Mouse (Mus musculus) hindbrain, embryonic 15.5 days (tissue): ENCODE results near the gene Frmd6. TPM values are rescaled to one million over a fixed set of nuclear protein-coding genes. Genes with fewer than 3 reads are reported as not detected.

Experiments
- ATAC-seq: fragments of 200-750 bp; cut with Nextera tagmentation; 2 replicates; pipeline ENCODE4 v1.8.0; 2017; ENCODE audit warnings: low read depth, moderate number of reproducible peaks, moderate TSS enrichment; ENCODE audit not compliant: low FRiP score
- H3K27ac ChIP-seq: fragments of 300-500 bp; sonication (generic); replicated peaks from 2 replicates; pipeline ENCODE4 v1.5.1; 2015; ENCODE audit warnings: mild to moderate bottlenecking, inconsistent platforms
- H3K27me3 ChIP-seq: fragments of 300-500 bp; sonication (generic); 2 replicates; pipeline ENCODE4 v1.6.1; 2015; ENCODE audit warnings: control low read depth, inconsistent platforms
- H3K36me3 ChIP-seq: fragments of 300-500 bp; sonication (generic); 2 replicates; pipeline ENCODE4 v1.6.1; 2015; ENCODE audit warnings: control low read depth, inconsistent platforms
- H3K4me1 ChIP-seq: fragments of 300-500 bp; sonication (generic); replicated peaks from 2 replicates; pipeline ENCODE4 v1.6.1; 2015; ENCODE audit warnings: control low read depth, inconsistent platforms
- H3K4me2 ChIP-seq: fragments of 300-500 bp; sonication (generic); 2 replicates; pipeline ENCODE4 v1.6.1; 2015; ENCODE audit warnings: moderate library complexity, mild to moderate bottlenecking, inconsistent platforms
- H3K4me3 ChIP-seq: fragments of 300-500 bp; sonication (generic); 2 replicates; pipeline ENCODE4 v1.5.1; 2015; ENCODE audit warnings: mild to moderate bottlenecking, inconsistent platforms
- H3K9ac ChIP-seq: fragments of 300-500 bp; sonication (generic); 2 replicates; pipeline ENCODE4 v1.6.1; 2015; ENCODE audit warnings: inconsistent platforms
- H3K9me3 ChIP-seq: fragments of 300-500 bp; sonication (generic); 2 replicates; pipeline ENCODE4 v1.6.1; 2016; ENCODE audit warnings: control low read depth, inconsistent platforms
- WGBS: fragments of 180-500 bp; shearing (Covaris S2); methylation state at CpG from one replicate; pipeline ENCODE4 v1.1.7; 2015; 5-methylcytosine and 5-hydroxymethylcytosine counted together
- polyA plus RNA-seq: library from polyadenylated mRNA; unstranded; fragments of >200 nt; fragmentation: Nextera tagmentation; extraction: Ambion mirVana; gene quantifications from 2 replicates; pipeline ENCODE4 v1.2.1, GENCODE M21; 2015

The Frmd6 gene
- polyA plus RNA-seq, 1 experiment from 2014 or later = 8.9 TPM

- no peaks in the 10 kb centered on the region for H3K27me3 ChIP-seq
- peaks cover 10% of the 10 kb centered on the region; the same call in 1 of the 2 replicates for H3K4me1 ChIP-seq
- H3K36me3 ChIP-seq = no peaks in the 10 kb centered on the region
- no peak for ATAC-seq
- H3K4me3 ChIP-seq = no peak overlapping the region
- no peak overlapping the region for H3K27ac ChIP-seq
- H3K4me2 ChIP-seq = no peak overlapping the region
- 37% methylated on average over 16 of the region's 16 CpGs for whole genome bisulfite sequencing
- H3K9me3 ChIP-seq = no peaks in the 10 kb centered on the region
- H3K9ac ChIP-seq = no peak overlapping the region
These were observed 30.5 kb upstream of the Frmd6 start for GRCm38 (mm10) chr12:70794543-70795388.

DNA sequence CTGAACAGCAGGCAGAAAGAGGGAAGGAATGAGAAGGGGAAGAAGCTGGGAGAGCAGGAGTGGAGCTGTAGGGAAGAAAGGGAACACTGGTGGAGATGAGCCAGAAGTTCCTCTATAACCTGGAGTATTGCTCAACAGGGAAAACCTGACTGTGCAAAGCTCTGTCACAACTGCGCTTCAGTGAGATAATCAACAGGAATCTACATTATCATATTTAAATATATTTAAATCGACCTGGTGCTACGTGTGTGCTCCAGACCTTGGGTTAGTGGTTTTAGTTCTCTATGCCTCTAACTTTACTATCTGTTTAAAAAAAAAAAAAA, 30.0 kb upstream of the Frmd6 start:
- H3K4me3 ChIP-seq = no peak overlapping the region
- 82% methylated on average over 3 of the region's 3 CpGs for WGBS
- no peak overlapping the region for H3K27ac ChIP-seq
- no peak overlapping the region for H3K4me2 ChIP-seq
- H3K9me3 ChIP-seq = no peaks in the 10 kb centered on the region
- peaks cover 10% of the 10 kb centered on the region; the same call in 1 of the 2 replicates for H3K4me1 ChIP-seq
- no peak for ATAC-seq
- no peak overlapping the region for H3K9ac ChIP-seq
- no peaks in the 10 kb centered on the region for H3K36me3 ChIP-seq
- no peaks in the 10 kb centered on the region for H3K27me3 ChIP-seq

DNA sequence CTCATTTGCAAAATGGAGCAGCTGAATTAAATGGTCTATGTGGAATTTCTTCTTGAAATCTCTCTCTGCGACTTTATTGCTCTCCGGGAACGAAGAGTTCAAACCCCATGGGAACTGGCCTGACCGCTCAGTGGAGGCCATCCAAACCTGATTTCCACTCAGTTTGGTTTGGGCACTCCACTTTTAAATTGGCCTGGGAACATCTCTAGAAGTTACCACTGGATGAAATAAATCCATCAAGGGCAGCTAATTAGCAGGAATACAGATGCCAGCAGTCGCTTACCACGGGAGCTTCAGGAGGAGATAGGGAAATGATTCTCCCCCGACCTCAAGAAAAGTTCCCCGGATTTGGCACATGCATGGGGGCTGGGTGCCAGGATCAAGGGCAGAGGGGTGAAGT, 26.8 kb upstream of the Frmd6 start:
- H3K4me2 ChIP-seq = no peak overlapping the region
- no peak overlapping the region for H3K4me3 ChIP-seq
- H3K27ac ChIP-seq = no peak overlapping the region
- no peaks in the 10 kb centered on the region for H3K36me3 ChIP-seq
- 71% methylated on average over 8 of the region's 8 CpGs for WGBS
- peaks cover 10% of the 10 kb centered on the region; the same call in 1 of the 2 replicates for H3K4me1 ChIP-seq
- ATAC-seq = no peak
- H3K27me3 ChIP-seq = no peaks in the 10 kb centered on the region
- H3K9ac ChIP-seq = no peak overlapping the region
- H3K9me3 ChIP-seq = no peaks in the 10 kb centered on the region

DNA sequence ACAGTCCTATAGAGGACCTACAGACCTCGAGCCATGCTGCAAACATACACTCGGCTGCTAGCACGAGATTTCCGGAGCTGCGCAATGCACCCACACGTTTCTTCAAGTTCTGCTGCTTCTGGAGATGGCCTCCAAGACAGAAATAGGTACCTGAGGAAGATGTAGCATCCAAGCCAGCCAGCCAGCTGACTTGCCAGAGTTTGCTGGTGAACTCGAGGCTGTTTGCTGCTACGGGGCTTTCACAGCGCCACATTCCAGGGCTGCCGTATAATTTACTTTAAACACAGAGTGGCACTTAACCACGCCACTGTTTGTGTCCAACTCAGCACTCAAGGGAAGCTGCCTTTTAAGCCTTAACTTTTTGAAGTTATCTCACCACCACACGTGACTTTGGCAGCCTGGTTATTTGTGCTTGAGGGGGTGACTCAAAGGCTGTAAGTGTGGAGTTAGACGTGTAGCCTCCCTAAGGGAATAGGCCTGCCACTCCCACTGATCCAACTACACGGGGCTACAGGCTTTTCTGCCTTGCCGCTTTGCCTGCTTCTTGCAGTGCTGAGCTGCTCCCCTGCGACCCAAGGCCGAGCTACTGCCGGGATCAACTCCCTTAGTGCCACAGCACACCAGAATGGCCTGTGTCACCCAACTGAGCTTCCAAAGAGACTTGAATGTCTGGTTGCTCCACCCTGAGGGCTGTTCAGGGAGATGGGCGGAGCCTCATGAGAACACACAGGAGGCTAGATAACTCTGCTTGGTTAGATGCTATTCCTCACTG, 25.9 kb upstream of the Frmd6 start:
- Histone ChIP-seq H3K4me2 (no peak overlapping the region), H3K36me3 (no peaks in the 10 kb centered on the region), H3K9ac (no peak overlapping the region), H3K4me1 (peaks cover 9% of the 10 kb centered on the region; the same call in 1 of the 2 replicates), H3K27me3 (no peaks in the 10 kb centered on the region), H3K27ac (no peak overlapping the region), H3K9me3 (no peaks in the 10 kb centered on the region), H3K4me3 (no peak overlapping the region)
- no peak for ATAC-seq
- WGBS = 58% methylated on average over 19 of the region's 19 CpGs

- Histone ChIP-seq H3K9me3 (no peaks in the 10 kb centered on the region), H3K27ac (no peak overlapping the region), H3K36me3 (no peaks in the 10 kb centered on the region), H3K4me3 (no peak overlapping the region), H3K27me3 (no peaks in the 10 kb centered on the region), H3K9ac (no peak overlapping the region), H3K4me2 (no peak overlapping the region), H3K4me1 (peaks cover 2% of the 10 kb centered on the region; the same call in 1 of the 2 replicates)
- WGBS = 83% methylated on average over 8 of the region's 8 CpGs
- ATAC-seq = no peak
These were observed 25.2 kb upstream of the Frmd6 start for GRCm38 (mm10) chr12:70800086-70800485.

- no peaks in the 10 kb centered on the region for H3K27me3 ChIP-seq
- H3K9ac ChIP-seq = no peak overlapping the region
- H3K9me3 ChIP-seq = no peaks in the 10 kb centered on the region
- no peak overlapping the region for H3K4me2 ChIP-seq
- ATAC-seq = no peak
- H3K4me1 ChIP-seq = no peaks in the 10 kb centered on the region
- no peaks in the 10 kb centered on the region for H3K36me3 ChIP-seq
- H3K27ac ChIP-seq = no peak overlapping the region
- 83% methylated on average over 8 of the region's 8 CpGs for WGBS
- H3K4me3 ChIP-seq = no peak overlapping the region
These were observed 24.0 kb upstream of the Frmd6 start for GRCm38 (mm10) chr12:70801361-70801760.

- no peaks in the 10 kb centered on the region for H3K36me3 ChIP-seq
- WGBS = 69% methylated on average over 4 of the region's 4 CpGs
- no peaks in the 10 kb centered on the region for H3K9me3 ChIP-seq
- no peak for ATAC-seq
- no peak overlapping the region for H3K9ac ChIP-seq
- no peak overlapping the region for H3K27ac ChIP-seq
- H3K4me1 ChIP-seq = no peaks in the 10 kb centered on the region
- no peaks in the 10 kb centered on the region for H3K27me3 ChIP-seq
- H3K4me2 ChIP-seq = no peak overlapping the region
- no peak overlapping the region for H3K4me3 ChIP-seq
These were observed 21.8 kb upstream of the Frmd6 start for GRCm38 (mm10) chr12:70803494-70803893.

DNA sequence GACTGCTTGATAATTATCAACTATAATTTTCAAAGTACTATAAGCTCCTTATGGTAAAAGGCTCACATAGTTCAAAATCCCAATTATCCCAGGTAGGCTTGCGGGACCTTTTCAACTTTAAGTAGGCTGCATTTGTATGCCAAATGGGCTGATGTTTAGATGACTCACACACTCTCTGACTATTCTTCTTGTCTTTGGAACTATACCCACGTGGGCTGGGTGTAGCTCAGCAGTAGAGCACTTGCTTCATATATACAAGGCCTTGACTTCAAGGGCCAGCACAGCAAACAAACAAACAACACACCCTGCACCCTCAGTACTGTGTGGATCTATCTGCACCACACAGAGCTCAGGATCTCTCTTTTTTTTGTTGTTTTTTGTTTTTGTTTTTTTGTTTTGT, 20.3 kb upstream of the Frmd6 start:
- Histone ChIP-seq H3K27me3 (no peaks in the 10 kb centered on the region), H3K9me3 (no peaks in the 10 kb centered on the region), H3K27ac (no peak overlapping the region), H3K36me3 (no peaks in the 10 kb centered on the region), H3K4me3 (no peak overlapping the region), H3K9ac (no peak overlapping the region), H3K4me2 (no peak overlapping the region), H3K4me1 (no peaks in the 10 kb centered on the region)
- ATAC-seq = no peak
- WGBS = 71% methylated on average over 2 of the region's 2 CpGs

- no peak for ATAC-seq
- Histone ChIP-seq H3K4me1 (no peaks in the 10 kb centered on the region), H3K36me3 (no peaks in the 10 kb centered on the region), H3K27ac (no peak overlapping the region), H3K9me3 (no peaks in the 10 kb centered on the region), H3K4me2 (no peak overlapping the region), H3K9ac (no peak overlapping the region), H3K4me3 (no peak overlapping the region), H3K27me3 (no peaks in the 10 kb centered on the region)
- WGBS = 71% methylated on average over 5 of the region's 5 CpGs
These were observed 17.8 kb upstream of the Frmd6 start for GRCm38 (mm10) chr12:70807543-70807942.

DNA sequence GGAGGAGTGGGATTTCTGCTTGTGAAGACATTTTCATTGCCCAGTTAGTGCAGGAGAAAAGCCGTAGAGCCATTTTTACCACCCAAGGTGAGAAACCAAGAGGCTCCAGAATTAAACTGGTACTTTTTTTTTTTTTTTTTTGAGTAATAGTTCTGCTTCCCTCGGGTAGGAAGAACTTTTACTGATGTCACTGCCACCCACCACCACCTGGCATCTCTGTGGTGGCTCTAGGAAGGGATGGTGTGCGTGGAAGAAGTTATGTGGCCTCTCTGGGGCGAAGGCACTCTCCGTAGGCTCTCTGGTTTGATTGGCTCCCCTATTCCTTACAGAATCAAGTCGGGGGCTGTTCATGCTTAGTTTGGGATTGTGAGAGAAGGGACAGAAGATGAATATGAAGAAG, 17.3 kb upstream of the Frmd6 start:
- H3K4me2 ChIP-seq = no peak overlapping the region
- ATAC-seq = no peak
- H3K4me3 ChIP-seq = no peak overlapping the region
- 71% methylated on average over 6 of the region's 6 CpGs for WGBS
- no peak overlapping the region for H3K27ac ChIP-seq
- no peaks in the 10 kb centered on the region for H3K27me3 ChIP-seq
- no peaks in the 10 kb centered on the region for H3K9me3 ChIP-seq
- no peaks in the 10 kb centered on the region for H3K4me1 ChIP-seq
- H3K9ac ChIP-seq = no peak overlapping the region
- H3K36me3 ChIP-seq = no peaks in the 10 kb centered on the region

DNA sequence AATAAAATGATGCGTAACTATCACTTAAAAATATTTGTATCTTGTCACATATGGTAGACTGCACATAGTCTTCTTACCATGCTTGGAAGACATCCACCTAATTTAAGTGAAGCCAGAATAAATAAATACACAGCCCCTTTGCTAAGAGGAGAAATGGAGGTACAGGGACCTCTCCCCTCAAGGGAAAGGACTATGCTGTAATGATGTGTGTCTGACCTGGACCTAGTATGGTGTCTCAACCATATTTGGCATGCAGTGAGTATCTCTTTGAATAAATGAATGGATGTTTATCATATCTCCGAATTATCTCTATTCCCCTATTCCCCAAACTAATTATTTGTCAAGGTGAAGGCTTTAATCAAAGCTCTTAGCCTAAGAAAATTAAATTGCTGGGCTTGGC, 15.4 kb upstream of the Frmd6 start:
- Histone ChIP-seq H3K36me3 (no peaks in the 10 kb centered on the region), H3K4me1 (no peaks in the 10 kb centered on the region), H3K4me3 (no peak overlapping the region), H3K27ac (no peak overlapping the region; the same call in 1 of the 2 replicates), H3K27me3 (no peaks in the 10 kb centered on the region), H3K4me2 (no peak overlapping the region), H3K9ac (no peak overlapping the region), H3K9me3 (no peaks in the 10 kb centered on the region)
- no peak for ATAC-seq
- WGBS = 63% methylated on average over 2 of the region's 2 CpGs

GRCm38 (mm10) chr12:70811772-70812171, 13.5 kb upstream of the Frmd6 start:
- no peak overlapping the region for H3K4me2 ChIP-seq
- H3K9me3 ChIP-seq = no peaks in the 10 kb centered on the region
- WGBS = 80% methylated on average over 6 of the region's 6 CpGs
- no peaks in the 10 kb centered on the region for H3K36me3 ChIP-seq
- H3K27me3 ChIP-seq = no peaks in the 10 kb centered on the region
- no peak for ATAC-seq
- no peak overlapping the region for H3K9ac ChIP-seq
- H3K4me3 ChIP-seq = no peak overlapping the region
- H3K4me1 ChIP-seq = no peaks in the 10 kb centered on the region
- no peak overlapping the region for H3K27ac ChIP-seq
